Mouse (Mus musculus): ENCODE results near the gene Ppm1k. TPM values are rescaled to one million over a fixed set of nuclear protein-coding genes. Genes with fewer than 3 reads are reported as not detected.
A peak's percentile ranks its signal among the peaks of the same experiment; 100 is the strongest.
"Not testable (repeated sequence)": the region's sequence is repeated elsewhere in the genome, so short reads cannot be mapped to it uniquely, and the experiment has no call there.

Gene Ppm1k
- total RNA-seq, 2 experiments from 2014 or later, result 8.9 to 12.1 TPM

DNA sequence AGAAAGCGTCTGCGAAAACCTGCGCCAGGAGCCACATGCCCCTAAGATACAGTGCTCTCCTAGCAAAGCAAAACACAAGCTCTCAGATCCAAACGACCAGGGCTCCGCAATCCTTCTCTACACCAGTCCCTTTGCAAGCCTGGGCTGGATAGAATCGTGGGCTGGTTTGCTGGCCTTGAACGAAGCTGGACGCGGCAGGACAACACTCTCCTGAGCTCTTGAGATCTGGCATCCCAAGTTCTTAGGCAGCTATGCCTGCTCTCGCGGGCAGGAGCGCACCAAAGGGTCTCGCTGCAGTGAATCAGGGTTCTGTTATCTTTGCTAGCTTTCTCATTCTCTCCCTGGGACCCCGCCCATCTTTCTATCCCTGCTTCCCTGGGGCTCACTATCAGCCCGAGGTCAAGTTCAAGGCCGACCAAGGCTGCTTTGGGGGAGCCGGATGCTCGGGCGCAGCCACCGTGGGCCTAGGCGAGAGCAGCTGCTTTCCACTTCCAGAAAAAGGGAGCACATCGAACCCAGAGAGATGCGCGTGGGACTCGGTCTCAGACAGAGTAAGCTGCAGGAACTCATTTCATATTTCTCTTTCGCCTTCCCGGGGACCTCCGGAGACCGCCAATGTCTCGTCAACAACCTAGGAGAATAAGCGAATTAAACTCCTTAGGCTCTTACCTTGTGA is 519 bp downstream of the Ppm1k start:
- intact Hi-C loops (cut with DNase I; ENCODE audit: low total_unique reads), result loop anchor here (5.0 kb wide), 1 partner anchor 153 kb away; no protein-coding TSS in a partner anchor
- DNase-seq, result peak; percentile 10

DNA sequence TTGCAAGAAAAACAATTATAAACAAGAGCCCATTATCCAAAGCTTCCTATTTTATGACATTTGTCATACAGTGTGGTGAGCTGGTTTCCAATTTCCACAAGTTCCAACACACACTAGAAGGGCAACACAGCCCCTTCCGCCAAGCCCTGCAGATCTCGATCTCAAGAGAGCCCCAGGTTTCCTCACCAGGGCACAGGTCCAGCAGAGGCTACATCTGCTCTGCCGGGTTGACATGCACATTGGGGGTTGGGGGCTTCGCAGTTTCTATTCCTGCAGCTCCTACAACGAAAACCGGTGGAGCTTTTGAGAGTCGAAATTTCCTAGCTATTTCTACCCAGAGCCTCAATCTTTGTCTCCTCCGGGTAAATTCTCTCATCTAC is 1.0 kb downstream of the Ppm1k start:
- intact Hi-C loops (cut with DNase I; ENCODE audit: low total_unique reads), result loop anchor here (5.0 kb wide), 1 partner anchor 153 kb away; no protein-coding TSS in a partner anchor
- peak; percentile 20 for DNase-seq

DNA sequence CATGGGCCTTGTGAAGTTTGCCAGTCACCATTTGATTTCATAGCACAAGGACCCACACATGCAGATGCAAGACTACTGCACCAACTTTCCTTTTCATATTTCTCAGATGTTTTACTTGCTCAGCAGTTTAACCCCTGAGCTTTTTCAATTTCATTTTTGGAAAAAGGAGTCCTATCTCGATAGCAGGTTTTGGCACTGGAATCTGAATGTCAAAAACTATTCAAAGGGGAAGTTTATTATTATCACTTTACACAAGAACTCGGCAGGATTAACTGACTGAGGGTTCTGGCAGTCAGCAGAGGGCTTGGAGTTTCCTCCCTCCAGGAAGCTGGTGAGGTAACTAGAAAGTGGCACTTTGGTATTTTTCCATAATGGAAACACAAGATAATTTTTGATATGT is 1.9 kb downstream of the Ppm1k start:
- no peak for DNase-seq
- intact Hi-C loops (cut with DNase I; ENCODE audit: low total_unique reads), result loop anchor here (5.0 kb wide), 1 partner anchor 154 kb away; no protein-coding TSS in a partner anchor

DNA sequence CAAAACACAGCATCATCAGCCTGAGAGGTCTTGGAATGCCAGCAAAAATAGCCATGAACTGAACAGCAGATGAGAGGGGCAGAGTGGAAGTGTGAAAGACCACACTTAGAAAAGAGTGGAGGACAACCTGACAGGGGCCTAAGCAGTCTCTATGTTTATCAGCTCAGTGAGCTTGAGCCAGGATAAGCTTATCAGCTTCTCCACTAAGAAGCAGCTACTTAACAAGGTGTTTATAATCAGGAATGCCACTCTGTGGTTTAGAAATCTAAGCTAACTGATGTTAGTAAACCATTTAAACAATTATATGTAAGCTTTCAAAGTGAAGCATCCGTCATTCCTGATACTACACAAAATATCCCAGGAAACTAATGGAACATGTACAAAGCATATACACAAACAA is 3.2 kb downstream of the Ppm1k start:
- intact Hi-C loops (cut with DNase I; ENCODE audit: low total_unique reads), result loop anchor here (5.0 kb wide), 1 partner anchor 155 kb away; no protein-coding TSS in a partner anchor
- no peak for DNase-seq

DNA sequence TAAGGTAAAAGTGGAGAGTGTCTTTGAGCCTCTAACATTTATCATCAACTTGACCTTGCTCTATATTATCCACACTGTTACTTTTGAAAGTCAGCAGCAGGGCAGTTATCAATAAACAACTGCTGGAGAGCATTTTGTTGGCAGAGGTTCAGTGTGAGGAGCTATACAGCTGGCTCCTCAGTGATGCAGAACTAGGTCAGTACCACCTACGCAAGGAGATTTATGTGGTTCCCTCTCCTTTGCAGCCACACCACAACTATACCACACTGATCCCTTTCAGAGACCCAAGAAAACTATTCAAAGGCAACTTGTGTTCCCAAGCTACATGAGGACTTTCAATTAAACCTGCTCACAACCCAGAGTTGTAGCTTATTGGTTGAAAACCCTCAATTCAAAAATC is 3.8 kb downstream of the Ppm1k start:
- intact Hi-C loops (cut with DNase I; ENCODE audit: low total_unique reads), result loop anchor here (5.0 kb wide), 1 partner anchor 156 kb away; no protein-coding TSS in a partner anchor
- no peak for DNase-seq

DNA sequence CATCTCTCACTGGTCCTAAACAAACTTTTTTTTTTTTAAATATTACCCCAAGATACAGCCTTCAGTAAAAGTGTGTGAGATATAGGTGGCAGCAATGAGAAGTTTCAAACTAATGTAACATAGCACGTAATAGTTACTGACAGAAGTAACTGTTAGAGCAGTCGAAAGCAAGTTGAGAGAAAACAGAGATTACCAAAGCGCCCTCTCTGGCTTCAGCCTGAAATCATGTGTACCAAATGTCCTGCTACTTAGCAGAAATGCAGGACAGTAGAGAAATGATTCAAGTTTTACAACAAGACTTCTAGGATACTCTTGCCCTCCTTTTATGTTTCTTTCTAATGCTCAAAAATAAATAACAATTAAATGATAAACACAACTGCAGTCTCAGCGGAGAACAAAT is 4.3 kb downstream of the Ppm1k start:
- intact Hi-C loops (cut with DNase I; ENCODE audit: low total_unique reads), result loop anchor here (5.0 kb wide), 1 partner anchor 156 kb away; no protein-coding TSS in a partner anchor
- DNase-seq, result no peak

DNA sequence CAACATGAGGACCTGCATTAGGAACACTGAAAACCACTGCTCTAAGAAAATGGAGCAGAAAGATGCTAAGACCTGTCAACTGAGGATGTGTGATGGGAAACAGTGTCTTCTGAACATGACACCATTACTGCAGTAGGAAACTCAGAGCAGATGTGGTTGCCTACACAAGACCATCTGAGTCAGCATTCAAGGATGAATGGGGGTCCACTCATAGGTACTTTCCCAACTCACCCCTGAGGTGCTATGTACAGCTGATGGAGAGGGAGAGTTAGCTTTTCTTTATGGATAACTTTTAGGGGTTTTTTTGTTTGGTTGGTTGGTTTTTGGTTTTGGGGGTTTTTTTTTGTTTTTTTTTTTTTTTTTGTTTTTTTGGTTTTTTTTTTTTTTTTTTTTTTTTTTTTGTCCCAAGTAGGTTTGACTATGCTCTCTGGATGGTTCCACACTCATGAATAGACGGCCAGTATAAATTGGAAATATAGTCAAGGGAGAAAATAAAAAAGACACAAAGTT is 5.9 kb downstream of the Ppm1k start:
- intact Hi-C loops (cut with DNase I; ENCODE audit: low total_unique reads), result no loop called here
- no peak for DNase-seq

DNA sequence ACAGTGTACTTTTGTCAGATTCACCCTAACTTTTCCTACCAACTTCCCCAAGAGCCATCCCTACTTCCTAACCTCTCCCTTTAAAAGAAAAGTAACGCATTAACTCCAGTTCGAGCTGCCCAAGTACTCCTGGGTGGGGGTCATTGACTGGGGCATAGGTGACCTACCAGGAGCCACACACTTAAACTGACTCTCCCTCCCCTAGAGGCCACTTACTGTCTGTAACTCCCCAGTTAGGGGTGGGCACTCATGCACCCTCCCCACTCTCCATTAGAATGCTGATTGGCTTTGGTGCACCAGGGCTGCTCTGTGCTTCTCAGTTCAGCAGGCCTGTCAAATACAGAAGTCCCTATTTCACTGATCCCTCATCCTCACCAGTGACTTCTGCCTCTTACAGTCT is 8.3 kb downstream of the Ppm1k start:
- intact Hi-C loops (cut with DNase I; ENCODE audit: low total_unique reads), result no loop called here
- DNase-seq, result no peak

DNA sequence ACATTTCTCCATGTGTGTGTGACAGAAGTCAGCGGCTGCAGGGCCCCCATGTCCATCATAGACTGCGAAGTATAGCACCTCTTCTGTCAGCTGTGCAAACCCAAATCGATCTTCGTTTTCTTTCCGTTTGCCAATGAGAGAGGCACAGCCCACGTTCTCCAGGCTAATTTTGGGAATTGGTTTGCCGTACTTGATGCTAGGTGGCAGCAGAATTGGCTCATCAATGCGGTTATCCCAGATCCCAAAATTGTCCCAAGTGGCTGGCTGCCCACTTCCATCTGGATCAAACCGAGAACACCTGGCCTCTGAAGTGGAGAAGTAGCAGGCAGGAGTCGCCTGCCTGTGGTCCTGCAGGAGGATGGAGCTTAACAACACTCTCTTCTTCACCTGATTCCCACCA is 10.5 kb downstream of the Ppm1k start:
- DNase-seq, result no peak
- intact Hi-C loops (cut with DNase I; ENCODE audit: low total_unique reads), result no loop called here

DNA sequence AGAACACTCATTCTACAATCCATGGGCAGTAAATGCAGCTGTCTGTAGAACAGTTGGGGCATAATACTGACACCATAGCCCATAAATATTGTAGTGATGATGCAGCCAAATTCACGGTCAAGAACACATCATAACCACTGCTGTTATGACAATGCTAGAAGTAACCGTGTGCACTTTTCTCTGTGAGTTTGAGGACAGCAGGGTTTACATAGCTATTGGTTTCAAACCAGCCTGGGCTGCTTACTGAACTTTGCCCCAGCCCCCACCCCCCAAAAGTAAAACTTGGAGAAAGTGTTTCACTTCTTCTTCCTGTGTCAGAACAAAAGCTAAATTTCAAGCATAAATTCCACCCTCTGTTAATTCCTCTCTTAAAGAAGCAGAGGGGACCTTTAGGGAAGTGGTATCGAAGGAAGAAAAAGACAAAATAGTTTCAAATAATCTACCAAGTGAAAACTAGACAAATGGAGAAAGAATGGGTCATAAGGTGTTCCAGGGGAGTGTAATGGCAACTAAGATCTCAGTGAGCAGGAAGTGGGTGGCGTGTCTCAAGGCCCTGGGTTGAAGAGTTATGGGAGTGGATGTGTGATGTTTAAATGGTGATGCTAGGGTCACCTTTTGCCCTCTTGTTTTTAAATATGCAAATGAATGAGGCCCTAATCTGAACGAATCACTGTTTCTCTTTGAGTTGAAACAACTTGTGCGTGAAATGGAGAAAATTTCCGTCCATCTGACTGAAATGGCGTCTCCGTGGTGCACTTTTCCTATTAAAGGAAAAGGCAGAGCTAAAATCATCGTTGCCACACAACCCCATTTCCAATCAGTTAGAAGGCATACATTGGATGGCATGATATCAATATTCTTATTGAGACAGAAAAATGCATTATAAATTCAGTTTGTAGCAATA is 14.3 kb downstream of the Ppm1k start:
- no peak for DNase-seq
- intact Hi-C loops (cut with DNase I; ENCODE audit: low total_unique reads), result no loop called here

DNA sequence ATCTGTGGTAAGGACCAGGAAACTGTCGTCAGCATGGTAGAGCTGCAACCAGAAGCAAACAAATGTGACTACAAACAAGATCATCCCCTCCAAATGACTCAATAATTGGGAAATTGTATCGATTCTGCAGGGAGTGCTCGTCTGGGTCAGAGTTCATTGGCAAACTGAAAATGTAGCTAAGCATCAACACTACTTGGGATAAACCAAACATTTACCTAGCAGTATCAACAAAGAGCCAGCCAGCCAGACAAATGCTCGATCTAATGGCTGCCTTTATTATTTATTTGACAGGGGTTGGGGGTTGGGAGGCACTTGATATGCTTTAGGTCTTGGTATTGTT is 21.3 kb downstream of the Ppm1k start:
- DNase-seq, result no peak
- intact Hi-C loops (cut with DNase I; ENCODE audit: low total_unique reads), result no loop called here

DNA sequence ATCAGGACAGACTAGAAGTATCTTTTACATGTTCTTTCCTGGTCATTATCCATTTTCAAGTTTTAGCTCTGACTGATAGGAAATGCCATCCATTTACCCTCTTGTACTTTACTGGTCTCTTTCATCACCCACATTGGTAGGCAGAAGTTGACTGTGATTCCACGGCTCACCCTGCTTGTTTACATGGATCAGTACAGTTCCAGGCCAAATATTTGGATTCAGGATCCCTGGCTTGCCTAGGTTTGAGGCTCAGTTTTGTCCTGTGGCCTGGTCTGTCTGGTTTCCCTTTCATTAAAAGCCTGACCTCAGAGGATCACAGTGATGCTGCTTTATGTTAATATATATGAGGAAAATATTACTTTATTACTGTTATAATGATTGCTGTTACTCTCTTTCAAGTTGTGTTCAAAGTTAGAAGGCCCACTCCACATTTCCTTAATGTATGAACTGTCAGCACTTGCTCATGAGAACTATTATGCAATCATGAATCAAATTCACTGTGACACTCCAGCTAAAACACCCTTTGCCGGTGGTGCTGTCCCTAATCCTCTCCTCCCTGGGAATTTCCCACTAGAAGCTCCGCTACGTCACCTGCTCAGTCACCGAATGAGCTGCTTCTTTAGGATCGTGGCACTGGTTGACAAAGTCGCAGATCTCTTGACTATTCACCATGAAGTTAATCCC is 21.8 kb downstream of the Ppm1k start:
- intact Hi-C loops (cut with DNase I; ENCODE audit: low total_unique reads), result no loop called here
- no peak for DNase-seq

DNA sequence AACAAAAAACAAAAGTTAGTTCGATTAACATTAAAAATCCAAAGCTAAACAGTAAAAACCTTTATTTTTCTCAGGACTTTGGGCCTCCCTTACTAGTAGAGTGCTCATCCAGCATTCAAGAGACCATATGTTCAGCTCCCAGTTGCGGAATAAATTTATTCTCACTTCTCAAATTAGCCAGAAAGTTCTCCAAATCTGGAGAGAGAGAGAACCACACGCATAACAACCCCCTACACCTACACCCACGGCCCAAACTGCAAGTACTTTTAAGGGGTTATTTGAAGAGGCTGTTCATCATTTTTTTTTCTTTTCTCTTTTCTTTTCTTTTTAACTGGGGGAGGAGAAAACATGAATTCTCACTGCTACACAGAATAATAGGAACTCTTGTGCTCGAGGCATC is 23.4 kb downstream of the Ppm1k start:
- intact Hi-C loops (cut with DNase I; ENCODE audit: low total_unique reads), result no loop called here
- DNase-seq, result no peak

DNA sequence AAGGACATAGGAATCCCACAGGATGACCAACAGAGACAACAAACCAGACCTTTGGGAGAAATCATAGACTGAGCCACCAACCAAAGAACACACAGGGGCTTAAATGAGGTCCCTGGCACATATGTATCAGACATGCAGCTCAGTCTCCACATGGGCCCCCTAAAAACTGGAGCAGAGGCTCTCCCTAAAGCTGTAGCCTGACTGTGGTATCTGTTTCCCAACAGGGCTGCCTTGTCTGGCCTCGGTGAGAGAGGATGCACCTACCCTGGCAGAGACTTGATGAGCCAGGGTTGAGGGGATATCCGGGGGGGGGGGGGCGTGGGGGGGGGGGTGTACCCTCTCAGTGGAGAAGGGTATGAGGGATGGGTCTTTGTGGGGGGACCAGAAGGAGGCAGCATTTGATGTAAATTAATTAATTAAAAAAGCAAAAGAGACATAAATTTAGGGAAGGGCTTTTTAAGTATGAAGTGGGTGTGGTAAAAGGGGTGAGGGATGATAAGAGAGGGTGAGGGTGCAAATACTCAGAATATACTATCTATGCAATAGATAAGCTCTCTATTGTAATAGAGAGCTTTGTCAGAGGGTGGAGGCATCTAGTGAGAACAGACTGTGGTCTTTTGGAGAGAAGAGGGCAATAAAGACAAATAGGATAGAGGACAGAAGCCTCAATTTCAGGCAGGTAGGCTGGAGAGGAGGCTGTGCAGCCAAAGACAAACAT is 31.4 kb downstream of the Ppm1k start:
- no peak for DNase-seq
- intact Hi-C loops (cut with DNase I; ENCODE audit: low total_unique reads), result loop anchor here (10.0 kb wide), 1 partner anchor 621 kb away; no protein-coding TSS in a partner anchor

DNA sequence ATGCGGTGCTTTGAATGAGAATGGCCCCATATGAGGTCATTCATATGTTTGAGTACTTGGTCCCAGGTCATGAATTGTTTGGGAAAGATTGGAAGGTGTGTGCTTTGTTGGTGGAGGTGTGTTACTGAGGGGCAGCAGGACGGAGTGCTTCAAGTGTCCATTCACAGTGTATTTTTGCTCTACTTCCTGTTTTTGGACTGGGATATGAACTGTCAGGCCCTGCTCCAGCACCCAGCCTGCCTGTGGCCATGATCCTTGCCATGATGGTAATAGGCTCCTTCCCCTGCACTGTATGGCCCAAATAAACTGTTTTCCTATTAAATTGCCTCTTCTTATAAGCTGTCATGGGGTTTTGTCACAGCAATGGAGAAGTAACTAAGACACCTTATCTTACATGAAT is 36.1 kb downstream of the Ppm1k start:
- DNase-seq, result no peak
- intact Hi-C loops (cut with DNase I; ENCODE audit: low total_unique reads), result no loop called here

DNA sequence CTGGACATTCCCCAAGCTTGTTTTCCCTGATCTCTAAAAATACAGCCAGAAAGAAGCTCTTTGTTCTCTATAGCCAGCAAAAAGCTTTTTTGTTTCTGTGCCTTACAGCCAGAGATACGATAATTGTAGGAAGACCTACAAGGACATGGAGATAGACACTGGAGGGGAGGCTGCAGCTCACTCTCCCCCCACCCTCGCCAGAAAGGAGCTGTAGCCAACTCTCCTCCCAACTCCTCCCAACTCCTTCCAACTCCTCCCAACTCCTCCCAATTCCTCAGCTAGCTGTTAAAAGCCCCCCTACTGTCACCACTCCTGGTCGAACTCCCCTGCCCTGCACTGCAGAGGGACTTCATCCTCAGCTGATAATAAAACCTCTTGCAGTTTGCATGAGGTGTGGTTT is 67.1 kb downstream of the Ppm1k start:
- intact Hi-C loops (cut with DNase I; ENCODE audit: low total_unique reads); DNase-seq: not testable (repeated sequence)
